Mouse (Mus musculus) retina, postnatal 7 days (tissue): Measurements from ENCODE around the gene Pde6h.
"Not testable (repeated sequence)": the region's sequence is repeated elsewhere in the genome, so short reads cannot be mapped to it uniquely, and the experiment has no call there.

Experiments used
- DNase-seq: peaks from one replicate; pipeline ENCODE4 v3.0.0-alpha.2; 2012; ENCODE audit warnings: low read depth, low spot score

Pde6h gene

GRCm38 (mm10) chr6:136940188-136940960 is 16.7 kb downstream of the Pde6h start:
- DNase-seq = no peak

GRCm38 (mm10) chr6:136941051-136942021 is 17.7 kb downstream of the Pde6h start, which contains the start of gene Arhgdib:
Arhgdib (minus strand) TSS chr6:136941899.
- no peak for DNase-seq

- DNase-seq = no peak
Measured at GRCm38 (mm10) chr6:136942280-136942679, 18.6 kb downstream of the Pde6h start.

GRCm38 (mm10) chr6:136943392-136943791 is 19.8 kb downstream of the Pde6h start:
- no peak for DNase-seq

DNA sequence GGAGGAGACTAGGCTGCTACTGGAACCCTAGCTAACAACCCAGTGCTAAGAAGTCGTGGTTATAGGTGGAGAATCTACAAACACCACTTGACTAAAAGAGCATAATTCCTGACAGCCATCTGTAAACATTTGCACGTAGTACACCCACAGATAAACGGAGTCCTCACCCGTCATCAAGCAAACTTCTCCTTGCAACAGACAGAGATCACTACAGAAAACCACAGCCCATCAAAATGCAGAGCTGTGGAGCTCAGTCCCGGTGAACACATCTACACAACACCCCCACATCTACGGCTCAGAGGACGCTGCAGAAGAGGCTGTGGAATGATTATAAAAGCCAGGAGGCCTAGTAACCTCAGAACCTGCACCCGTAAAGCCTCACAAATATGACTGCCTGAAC is 20.9 kb downstream of the Pde6h start:
- DNase-seq = no peak

GRCm38 (mm10) chr6:136946241-136946640 is 22.6 kb downstream of the Pde6h start:
- no peak for DNase-seq

GRCm38 (mm10) chr6:136946943-136947342 is 23.3 kb downstream of the Pde6h start:
- DNase-seq = no peak

DNA sequence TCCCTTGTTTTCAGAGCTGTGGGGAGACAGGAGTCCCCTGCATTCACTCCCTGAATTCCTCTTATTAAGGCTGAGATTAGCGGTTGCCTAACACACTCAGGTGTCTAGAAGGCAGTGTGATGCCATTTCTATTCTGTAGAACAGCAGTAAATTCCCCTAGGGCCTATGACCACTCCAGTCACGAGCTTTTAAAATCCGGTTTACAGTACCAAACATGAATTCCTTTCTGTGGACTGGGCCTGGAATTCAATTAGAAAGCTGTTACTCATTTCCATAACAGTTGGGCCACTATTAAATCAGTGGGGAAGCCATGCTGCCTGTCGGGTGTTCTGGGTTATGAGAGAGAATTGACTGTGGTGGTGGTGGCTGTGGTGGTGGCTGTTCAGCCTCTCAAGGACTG is 24.1 kb downstream of the Pde6h start:
- DNase-seq = no peak

DNA sequence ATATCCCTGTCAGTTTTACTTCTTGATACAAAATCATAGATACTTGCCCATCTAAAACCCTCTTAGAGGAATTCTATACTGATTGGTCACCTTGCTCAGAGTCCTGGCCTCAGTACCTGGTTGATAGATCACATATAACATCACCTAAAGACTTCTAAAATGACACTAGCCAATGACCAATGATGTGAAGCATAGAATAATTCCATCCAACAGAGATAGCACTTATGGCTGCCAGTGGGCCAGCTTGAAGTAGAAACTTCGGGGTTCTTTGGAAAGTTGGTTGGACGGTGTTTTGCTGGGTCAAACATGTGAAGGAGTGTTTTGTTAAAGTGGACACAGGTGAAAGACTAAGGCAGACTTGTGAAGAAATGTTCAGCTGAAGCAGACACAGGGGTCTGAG is 26.5 kb downstream of the Pde6h start:
- no peak for DNase-seq

GRCm38 (mm10) chr6:136952930-136953329 is 29.3 kb downstream of the Pde6h start:
- DNase-seq = no peak

GRCm38 (mm10) chr6:136954192-136954591 is 30.6 kb downstream of the Pde6h start:
- no peak for DNase-seq

DNA sequence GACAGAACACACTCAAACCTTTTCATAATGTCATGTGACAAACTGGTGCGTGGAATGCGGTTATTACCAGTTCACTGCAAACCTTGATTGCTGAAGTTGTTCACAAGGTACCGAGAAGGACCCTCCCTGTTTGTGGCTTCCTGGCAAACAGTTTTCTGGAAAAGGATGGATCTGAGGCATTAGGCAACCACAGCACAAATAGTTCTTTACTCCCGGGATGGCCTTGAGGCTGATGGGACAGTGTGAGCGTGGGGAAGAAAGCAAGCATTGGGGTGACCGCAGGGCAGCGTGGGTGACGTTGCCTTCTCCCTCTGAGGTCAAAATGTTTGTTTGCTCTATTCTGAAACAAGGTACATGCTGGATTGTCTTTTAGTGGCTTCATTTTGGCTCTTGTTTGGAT is 31.1 kb downstream of the Pde6h start:
- no peak for DNase-seq

- DNase-seq = no peak
Measured at GRCm38 (mm10) chr6:136955240-136955639, 31.6 kb downstream of the Pde6h start.

- no peak for DNase-seq
Measured at GRCm38 (mm10) chr6:136957062-136957461, 33.4 kb downstream of the Pde6h start.

DNA sequence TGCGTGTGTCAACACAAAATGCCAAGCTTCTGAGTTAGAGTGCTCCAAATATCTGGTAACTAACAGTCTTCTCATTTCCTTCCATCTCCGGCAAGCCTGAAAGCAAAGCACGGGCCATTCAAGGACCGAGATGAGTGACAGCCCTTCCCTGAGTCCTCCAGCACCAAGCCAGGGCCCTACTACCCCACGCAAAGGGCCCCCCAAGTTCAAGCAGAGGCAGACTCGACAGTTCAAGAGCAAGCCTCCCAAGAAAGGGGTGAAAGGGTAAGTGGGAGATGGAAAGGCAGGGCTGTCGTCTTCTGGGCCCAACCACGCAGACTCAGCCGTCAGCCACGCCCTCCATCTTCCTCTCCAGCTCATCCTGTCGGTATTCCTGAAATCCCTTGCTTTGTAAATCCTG is 35.5 kb downstream of the Pde6h start:
- no peak for DNase-seq

GRCm38 (mm10) chr6:136962957-136963356 is 39.3 kb downstream of the Pde6h start:
- no peak for DNase-seq

- no peak for DNase-seq
Measured at GRCm38 (mm10) chr6:136964609-136965510, 41.2 kb downstream of the Pde6h start.

GRCm38 (mm10) chr6:136965912-136966311 is 42.3 kb downstream of the Pde6h start:
- no peak for DNase-seq

DNA sequence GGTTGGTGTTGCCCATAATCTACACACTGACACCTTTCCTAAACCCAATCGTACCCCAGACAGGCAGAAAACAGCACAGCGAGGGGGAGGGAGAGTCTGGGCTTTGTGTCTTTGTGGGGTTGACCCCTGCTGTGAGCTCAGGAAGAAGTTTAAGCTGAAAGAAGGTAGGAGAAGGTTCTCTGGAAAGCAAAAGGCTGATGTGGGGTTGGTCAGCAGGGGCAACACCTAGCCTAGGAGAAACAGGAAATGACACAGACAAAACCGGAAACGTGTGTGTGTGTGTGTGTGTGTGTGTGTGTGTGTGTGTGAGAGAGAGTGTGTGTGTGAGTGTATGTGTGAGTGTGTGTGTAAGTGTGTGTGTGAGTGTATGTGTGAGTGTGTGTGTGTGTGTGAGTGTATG is 43.8 kb downstream of the Pde6h start:
- no peak for DNase-seq

DNA sequence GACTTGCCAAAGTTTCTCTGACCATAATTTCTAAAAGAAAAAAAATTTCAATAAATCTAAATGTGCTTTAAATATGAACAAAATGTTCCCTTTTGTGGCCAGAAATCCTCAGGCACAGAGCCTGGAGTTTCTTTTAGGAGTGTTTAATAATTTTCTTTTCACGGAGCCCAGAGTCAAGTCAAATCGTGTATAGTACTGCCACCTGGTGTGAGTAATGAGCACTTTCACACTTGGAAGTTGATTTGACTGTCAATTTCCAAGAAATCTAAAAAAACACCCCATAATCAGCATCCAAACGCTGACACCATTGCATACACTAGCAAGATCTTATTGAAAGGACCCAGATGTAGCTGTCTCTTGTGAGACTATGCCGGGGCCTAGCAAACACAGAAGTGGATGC is 45.2 kb downstream of the Pde6h start:
- DNase-seq = not testable (repeated sequence)

- DNase-seq = no peak
Measured at GRCm38 (mm10) chr6:136979274-136980082, 55.8 kb downstream of the Pde6h start.
